Mouse (Mus musculus) spleen, postnatal 4 days (tissue): Measurements from ENCODE around the gene Casz1.

Source experiments
- DNase-seq, 2 experiments: peaks; one replicate each; pipeline ENCODE4 v3.0.0; 2022; ENCODE audit warnings: low spot score in 2 of 2

Casz1 gene

DNA sequence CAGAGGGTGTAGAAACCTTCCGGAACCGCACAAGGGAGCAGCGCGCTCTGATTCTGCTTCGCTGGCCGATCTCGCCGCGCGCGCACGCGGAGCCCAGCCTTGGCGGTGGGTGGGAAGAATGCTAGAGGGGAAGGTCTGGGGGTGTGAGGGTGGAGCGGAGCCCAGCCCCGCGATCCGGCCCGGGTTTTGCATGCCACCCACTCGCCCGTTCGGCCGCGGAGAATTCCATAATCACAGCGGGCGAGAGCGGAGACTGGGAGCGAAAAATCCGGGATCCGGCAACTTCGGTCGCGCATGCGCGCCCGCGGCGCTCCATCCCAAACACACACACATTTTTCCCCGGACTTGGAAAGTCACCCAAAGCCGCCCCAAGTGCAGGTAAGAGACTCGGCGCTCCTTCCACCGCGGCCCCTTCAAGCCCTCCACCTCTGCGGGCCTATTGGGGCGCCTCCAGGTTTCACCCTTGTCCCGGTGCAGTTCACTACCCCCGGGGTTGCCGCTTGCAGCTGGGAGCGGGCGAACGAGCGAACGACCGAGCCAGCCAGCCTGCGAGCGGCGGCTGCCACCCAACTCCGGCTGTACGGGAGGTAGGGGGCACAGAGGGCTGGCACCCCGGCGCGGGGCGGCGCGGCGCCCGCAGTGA, at the start of gene Casz1:
Casz1 (plus strand) TSS at position 293 of the 643 bp plus-strand sequence.
- DNase-seq: peak in 1 of 2 experiments; percentile 34

DNA sequence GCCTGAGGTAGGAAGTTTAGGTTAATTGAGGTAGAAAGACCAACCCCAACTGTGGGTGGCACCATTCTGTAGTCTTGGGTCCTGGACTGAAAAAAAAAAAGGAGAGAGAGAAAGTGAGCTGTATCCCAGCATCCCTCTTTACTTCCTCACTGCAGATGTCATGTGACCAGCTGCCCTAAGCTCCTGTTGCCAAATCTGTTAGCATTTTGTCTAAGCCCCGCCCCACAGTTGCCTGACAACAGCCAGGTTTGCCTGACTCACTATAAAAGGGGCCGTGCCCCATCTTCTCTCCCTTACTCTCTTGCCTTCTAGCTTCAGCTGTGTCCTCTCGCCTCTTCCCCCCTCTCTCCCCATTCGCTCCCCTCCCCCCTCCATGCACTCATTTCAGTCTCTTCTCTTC, 45.4 kb upstream of the Casz1 start:
- no peak for DNase-seq

DNA sequence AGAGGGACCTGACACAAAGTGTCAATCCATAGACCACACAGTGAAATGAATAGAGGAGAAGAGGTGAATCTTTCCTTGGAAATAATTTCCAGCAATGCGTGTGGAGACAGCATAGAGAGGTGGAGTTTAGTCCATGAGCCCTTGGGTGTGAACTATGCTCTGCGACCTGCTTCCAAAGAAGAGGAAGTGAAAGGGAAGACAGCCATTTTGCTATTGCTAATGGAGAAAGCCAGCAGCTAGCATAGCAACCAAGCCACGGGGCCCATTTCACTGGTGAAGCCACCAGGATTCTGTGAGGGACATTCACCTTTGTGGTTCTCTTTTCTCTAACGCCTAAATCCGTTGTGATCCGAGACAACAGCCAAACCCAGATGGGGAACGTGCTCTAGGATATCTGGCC, 44.1 kb upstream of the Casz1 start:
- no peak for DNase-seq

DNA sequence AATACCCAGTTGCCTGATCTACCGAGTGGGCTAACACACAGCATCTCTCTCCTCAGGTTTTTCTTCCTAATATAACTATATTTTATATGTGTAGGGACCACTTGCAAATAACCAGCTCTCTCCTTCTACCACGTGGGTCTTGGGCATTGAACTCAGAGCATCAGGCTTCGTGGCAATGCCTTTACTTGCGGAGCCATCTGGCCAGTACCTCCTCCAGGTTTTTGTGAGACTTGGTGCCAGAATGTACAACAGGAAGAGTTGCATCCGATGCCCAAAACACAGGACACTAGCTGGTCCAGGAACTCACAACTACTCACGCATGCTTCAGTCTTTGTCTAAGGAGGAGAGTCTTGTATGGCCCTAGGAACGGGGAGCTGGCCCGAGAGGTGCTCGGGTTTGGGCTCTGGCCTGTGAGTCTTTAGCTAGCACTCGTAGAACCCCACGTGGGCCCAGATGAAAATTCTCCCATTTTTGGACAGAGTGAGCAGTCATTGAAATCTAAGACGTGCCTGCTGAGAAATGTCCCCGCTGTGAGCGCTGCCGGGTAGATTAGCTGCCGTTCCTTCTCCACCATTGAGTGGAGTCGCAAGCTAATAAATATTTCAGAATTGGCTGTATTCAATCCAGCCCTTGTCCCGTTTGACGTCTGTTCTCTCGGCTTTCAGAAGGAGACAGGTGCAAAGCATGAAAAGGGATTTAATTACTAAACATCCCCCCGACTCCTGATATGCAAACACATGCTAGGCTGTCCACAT, 38.0 kb upstream of the Casz1 start:
- DNase-seq: no peak

DNA sequence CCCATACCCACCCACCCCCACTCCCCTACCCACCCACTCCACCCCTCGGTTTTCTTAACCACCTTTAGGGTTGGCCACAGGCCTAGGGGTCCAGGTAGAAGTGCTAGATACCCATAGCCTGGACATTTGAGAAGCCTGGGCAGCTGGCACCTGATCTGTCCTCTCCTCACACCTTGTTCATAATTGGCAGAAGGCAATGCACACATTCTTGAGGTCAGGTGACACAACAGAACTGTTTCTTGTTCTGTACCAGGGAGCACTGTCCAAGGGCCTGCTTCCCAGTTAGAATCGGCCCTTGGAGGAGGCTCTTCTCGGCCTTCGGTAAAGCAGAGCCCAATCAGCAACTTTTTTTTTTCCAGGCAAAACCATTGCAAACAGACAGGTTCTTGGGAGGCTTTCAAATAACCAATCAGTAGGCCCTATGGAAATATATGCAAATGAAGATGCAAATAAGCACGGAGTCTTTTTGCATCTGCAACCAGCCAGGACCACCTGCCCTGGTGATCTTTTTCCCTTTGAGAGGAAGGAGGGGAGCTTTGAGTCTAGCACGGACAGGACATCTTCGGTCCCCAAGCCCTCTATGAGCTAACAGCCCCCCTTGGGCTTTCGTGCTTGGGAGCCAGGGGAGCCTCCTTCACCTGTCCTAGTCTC, 36.4 kb upstream of the Casz1 start:
- no peak for DNase-seq

DNA sequence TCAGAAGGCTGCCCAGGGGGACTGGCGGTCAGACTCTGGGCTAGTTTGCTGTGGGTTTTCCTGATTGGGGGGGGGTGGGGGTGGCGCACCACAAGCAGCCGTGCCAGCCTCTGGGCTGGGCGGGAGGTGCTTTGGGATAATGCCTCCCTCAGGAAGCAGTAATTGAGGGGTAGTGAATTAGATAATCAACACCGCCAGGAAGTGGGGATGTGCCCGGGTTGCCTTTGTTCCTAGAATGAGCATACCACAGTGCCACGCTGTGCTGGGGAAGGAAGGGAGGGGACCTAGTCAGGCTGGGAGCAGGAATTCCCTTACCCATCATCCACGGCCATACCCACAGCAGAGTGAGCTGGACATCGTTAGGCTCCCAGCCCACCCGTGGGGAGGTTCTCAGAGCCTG, 35.6 kb upstream of the Casz1 start:
- no peak for DNase-seq

DNA sequence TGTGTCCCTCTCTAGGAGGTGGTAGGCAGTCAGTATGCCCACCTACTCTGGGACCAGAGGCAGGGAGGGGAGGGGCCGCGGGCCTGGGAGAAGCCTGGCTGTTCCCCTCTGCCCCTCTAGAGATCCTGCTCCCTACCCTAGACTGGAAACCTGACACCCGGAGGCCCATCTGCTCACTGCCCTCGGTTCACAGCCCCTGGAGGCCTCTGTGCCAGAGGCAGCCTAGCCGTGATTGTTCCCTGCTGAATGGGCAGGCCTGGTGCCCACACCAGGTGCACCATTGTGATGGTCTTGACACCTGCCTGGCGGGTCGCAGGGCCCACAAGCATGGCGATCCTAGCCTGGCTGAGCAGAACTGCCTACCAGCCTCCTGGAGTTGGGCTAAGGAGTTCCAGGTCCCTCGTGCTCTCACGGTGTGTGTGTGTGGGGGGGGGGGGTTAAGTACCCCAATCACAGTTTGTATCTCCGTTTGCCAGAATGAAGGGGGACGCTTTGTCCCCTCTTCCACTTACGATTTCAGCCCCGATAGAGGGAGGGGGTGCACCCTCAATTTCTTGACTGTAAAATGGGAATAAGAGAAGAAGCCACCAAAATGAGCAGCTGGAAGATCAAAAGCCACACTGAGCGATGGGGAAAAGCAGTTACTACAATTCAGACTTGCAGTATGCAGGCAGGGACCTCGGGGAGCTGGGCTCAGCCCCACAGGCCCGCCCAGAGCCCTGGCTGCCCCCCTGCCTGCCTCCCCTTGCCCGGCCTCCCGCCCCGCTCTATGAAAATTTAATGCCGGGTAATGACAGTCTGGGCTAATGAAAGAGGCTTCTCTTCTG, 33.4 kb upstream of the Casz1 start:
- no peak for DNase-seq

DNA sequence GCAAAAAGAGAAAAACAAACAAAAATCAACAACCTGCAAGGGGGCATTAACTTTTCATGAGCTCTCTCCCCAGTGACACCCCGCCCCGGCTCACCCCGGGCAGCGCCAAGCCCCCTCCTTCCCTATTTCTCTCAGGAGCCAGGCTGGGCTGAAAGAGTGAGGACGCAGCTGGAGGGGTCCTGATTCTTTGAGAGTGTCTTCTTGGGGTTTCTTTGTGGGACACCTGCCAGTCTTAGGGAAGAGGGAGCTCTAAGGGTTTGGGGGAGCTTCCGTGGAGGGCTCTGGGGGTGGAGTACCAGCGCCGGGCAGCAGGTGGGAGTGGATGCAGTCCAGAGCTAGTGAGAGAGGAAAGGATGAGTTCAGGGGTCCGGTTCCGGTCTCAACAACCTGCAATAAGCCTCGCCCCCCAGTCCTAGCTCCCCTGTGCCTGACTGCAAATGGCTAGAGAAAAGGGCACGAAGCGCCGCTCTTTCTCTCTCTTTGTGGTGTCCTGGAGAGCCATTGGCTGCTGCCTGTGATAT, 32.8 kb upstream of the Casz1 start:
- DNase-seq: no peak

DNA sequence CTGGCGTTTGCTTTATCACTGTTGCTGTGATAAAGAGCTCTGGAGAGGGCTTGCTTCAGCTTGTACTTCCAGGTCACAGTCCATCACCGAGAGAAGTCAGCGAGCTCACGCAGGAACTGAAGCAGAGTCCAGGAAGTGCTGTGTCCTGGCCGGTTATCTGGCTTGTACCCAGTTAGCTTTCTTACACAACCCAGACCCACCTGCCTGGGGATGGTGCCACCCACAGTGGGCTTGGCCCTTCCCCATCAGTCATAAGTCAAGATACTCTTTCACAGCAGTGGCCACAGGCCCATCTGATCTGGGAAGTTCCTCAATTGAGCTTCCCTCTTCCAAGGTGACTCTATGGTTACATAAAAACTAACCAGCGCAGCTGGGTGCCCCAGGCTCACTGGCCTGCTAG, 31.6 kb upstream of the Casz1 start:
- DNase-seq: no peak

DNA sequence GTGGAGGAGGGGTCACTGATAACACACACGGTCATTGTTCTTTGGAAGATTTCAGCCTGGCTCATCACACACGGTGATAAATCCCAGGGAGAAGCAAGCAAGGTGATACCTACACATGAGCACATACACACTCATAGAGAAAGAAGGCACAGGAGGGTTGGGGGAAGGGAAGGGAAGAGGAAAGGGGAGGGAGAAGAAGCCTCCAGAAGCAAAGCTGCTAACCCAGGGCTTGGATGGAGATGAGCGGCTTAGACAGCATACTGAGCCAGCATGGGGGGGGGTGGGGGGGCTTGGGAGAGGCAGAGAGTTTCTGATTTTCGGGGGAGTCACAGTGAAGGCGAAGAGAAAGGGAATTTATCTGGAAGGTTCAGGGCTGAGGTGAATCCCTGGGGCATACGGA, 30.2 kb upstream of the Casz1 start:
- no peak for DNase-seq

DNA sequence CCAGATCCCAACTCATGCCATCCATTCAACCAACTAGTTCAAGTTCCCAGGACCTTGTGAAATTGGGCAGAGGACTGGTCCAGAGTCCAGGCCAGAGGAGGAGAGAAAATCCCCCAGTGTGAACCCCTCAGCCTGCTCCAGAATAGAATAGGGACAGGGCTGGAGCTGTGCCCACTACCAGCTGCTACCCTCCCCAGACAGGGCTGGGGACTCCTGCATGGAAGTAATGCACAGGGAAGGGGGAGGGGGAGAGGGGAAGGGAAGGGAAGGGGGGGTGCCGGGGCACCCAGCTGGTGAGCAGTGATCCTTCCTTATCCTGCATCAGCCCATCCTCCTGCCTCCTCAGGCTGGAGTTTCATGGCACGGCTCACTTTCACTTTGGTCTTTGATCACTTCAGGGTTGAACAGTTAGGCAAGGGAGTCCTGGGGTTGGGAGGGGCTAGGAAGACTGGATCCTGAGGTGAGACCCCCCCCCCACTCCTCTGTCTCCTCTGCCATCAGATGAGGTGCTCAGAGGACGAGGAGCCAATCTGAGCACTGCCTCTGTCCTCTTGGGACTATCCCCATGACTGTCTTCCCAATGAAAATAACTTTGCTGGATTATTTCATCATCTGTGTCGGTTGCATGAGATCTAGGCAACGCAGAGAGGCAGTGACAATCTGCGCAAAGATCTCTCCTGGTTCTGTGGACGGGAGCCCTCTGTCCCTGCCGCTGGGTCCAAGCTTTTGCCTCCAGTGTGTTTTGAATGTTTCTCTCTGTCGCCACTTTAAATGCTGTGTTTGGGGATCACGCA, 28.6 kb upstream of the Casz1 start:
- no peak for DNase-seq

DNA sequence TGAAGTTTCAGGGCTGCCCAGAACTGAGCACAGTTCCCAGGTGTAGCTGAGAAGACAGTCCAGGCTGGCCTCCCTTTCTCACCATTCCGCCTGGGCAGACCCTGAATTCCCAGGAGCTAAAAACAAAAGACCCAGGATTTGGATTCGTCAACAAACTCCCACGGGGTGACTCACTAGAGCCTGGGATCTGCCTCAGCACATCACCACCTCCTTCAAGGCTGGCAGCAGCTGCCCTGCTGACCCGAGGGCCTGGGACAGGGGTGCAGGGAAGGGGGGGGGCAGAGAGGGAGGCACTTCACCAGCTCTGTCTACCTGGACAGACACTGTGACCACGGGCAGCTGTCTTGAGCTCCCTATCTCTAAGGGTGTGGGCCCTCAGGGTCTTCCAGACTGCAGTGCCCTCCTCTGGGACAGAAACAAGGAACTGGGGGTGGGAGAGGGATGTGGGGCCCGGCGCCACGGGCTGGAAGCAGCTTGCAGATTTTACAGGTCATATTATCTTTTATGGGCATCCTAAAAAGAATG, 24.1 kb upstream of the Casz1 start:
- no peak for DNase-seq

DNA sequence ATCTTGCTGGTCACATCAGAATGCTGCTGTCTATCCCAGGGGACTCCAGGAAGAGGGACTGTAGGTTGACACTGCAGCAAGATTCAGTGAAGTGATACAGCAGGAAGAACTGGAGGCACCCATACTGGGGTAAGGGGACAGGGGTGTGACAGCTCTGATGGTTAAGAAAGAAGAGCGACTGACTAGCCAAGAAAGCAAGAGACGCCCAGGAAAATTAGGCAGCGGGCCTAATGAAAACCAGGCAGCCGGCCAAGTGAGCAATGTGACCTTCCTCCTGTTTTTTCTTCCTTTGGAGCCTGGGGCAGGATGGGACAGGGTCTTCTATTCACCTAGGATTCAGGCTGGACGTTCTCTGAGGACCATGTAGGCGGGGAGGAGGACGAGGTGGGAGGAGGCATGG, 22.7 kb upstream of the Casz1 start:
- DNase-seq: no peak

DNA sequence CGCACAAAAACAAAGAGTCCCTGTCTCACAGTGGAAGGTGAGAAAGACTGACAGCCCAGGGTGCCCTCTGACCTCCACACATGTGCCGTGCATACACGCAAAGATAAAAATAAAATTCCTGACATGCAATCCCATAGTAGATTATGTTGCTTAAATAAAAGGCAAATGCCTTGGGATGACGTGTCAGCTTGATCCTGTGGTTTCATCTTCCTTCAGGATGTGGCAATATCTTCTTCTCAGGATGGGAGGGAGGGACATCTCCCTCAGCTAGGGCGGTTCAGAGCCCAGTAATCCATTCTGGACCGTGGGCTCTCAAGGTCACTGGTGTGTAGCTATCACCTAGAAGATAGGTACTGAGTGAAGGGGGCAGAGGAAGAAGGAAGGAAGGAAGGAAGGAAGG, 21.3 kb upstream of the Casz1 start:
- DNase-seq: no peak

DNA sequence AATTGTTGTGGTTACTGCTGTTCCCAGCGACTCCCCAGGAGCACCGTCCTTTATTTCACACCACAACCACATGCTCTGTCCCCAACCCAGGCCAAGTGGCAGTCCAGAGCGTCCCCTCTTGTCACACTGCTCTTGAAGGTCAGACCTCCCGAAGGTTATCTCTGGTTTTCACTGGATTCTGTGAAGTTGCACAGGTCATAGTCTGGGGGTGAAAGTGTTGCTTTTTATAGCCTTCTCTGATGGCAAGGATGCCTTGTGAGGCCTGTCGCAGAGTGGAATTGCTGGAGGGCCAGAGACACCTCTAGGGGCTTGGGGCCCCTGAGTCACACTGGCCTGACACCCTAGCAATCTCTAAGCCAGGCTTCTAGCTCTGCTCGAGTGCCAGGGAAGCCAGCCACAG, 20.5 kb upstream of the Casz1 start:
- no peak for DNase-seq

DNA sequence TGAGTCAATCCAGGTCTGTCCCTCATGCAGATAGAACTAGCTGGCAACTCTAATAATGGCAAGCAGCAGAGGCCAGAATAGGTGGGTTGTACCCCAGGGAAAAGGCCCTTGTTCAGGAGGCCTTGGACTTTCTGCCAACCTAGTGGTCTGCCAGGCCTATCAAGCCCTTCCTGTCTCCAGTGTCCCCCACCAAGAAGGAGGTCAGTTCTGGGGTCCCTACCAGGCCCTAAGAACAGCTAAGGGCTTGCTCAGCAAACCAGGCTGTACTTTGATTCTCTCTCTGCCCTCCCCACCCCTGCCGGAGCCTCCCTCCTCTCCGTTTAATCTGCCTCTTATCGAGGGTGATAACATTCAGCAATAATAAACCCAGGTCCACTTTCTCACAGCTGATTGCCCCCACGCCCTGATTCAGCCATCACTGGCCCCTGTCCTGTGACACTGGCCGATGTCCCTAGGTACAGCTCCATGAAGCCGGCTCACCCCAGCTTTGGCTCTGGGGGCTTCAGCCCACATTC, 19.1 kb upstream of the Casz1 start:
- no peak for DNase-seq

DNA sequence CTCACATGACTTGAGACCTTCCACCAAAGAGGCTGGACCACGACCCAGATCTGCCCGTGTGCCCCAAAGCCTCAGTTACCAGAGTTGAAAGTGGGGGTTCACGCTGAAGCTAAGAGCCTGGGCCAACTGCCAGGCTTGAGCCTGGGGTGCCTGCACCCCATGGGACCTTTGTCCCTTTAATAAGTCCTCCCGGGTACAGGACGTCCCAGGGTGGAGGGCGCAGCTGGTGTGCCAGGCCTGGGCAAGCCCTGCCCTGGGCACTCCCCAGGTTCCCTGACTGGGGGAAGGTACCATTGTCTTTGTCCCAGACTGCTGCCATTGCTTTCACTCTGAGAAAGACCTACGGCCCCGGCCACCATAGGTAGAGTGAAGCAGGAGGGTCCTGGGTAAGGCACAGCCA, 18.2 kb upstream of the Casz1 start:
- DNase-seq: no peak

DNA sequence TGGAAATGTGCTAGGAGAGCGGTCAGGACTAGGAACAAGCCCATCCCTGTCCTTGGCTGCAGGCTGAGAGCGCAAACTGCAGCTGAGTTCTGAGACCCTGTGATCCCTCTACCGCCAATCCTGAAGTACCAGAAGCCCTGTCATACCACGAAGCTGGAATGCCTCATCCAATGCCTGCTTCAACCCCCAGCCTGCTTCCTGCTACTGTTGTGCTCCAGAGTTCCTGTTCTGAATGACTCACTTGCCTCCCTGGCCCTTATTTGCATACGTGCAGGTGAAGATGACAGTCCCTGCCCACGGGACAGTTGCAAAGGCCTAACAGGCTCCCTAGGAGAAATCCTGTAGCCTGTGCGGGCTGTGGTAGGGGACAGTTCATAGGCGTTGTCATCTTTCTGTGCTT, 13.3 kb upstream of the Casz1 start:
- DNase-seq: no peak

DNA sequence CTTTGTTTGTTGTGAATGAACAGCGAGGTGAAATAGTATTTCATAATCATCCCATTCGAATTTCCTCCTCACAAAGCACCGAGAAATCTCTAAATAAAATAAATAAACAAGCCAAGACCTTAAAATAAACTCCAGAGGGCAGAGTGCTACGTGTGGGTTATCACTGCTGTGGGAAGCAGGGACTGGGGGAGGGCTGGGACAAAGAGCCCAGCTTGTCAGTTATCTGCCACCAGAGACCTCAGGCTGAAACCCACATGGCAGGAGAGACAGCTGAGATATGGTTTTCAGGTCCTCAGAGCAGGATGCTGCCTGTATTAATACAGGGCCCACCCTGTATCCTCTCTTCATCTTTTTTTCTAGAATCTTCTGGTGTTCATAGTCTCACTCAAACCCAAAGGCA, 9.2 kb upstream of the Casz1 start:
- no peak for DNase-seq

DNA sequence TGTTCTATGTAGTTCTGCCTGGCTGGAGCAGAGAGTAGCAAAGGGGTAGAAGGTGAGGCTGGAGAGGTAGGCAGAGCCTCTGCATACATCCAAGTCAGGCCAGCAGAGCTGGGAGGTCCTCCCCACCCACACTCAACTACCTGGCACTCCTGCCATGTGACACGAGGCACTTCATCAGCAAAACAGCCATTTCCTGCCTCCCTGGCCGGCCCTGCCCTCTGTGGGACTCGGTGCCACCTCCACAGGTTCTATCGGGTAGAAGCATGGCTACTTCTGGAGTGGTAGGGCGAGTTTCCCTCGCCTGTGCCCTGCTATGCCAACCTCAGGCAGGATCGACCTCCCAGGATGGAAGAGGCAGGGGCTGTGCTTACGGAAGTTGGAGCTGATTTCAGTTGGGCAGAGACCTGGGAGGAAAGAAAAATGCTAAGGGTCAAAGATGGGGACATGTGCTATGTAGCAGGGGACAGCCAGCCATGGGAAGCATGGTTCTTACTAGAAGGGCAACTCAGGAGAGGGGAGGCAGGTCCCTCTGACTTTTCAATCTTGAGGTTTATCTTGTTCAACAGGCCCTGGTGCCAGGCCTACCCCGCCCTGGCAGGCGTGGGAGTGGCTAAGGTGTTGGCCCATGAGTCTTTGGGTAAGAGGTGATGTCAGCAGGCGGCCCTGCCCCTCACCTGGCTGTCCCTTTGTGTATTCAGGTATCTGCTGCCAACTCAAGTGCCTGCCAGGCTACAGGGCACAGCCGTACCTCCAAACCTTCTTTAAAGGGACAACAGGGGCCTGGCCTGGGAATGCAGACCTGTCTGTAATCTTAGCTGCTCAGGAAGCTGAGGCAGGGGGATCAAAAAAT, 6.5 kb upstream of the Casz1 start:
- no peak for DNase-seq
